Mouse (Mus musculus): ENCODE results near the gene Golph3. TPM values are rescaled to one million over a fixed set of nuclear protein-coding genes. Genes with fewer than 3 reads are reported as not detected.

Golph3 gene
- total RNA-seq, 2 experiments from 2014 or later = 66.2 to 78.0 TPM

DNA sequence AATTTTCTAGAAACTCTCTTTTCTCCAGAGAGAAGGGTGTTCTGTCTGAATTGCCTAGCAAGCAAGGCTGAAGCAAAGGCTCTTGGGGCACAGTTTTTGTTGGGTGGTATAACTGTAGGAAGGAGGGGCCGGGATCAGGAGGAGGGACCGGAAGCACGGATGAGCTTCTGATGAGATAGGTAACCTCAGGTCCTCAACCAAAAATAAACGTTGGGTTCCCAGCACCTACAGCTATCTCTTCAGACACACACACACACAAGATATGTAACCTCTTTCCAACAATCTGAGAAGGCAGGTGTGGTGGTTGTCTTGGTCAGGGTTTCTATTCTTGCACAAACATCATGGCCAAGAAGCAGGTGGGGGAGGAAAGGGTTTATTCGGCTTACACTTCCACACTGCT is 4.0 kb upstream of the Golph3 start:
- no peak for DNase-seq (ENCODE audit: low spot score in 2 of 2)

DNA sequence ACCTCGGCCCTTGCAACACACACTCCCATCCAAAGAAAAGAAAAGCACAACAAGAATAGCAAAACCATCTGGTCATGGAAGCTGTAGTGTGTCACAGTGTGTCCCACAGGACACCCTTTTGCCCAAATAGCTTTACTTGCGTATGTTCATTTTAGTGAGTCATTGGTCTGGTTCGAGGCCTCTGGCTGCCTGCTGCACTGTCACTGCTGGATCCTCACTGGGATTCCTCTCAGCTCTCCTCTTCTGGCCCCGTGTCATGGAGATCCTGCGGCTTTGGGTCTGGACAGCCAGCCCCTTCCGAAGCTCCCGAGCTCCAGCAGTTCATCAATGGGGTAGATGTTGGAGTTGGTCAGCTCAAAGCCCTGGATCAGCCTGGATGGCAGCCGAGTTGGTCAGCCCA is 2.8 kb upstream of the Golph3 start:
- DNase-seq (ENCODE audit: low spot score in 2 of 2) = no peak

- no peak for DNase-seq (ENCODE audit: low spot score in 2 of 2)
Measured at GRCm38 (mm10) chr15:12319889-12320288, 1.4 kb upstream of the Golph3 start.

DNA sequence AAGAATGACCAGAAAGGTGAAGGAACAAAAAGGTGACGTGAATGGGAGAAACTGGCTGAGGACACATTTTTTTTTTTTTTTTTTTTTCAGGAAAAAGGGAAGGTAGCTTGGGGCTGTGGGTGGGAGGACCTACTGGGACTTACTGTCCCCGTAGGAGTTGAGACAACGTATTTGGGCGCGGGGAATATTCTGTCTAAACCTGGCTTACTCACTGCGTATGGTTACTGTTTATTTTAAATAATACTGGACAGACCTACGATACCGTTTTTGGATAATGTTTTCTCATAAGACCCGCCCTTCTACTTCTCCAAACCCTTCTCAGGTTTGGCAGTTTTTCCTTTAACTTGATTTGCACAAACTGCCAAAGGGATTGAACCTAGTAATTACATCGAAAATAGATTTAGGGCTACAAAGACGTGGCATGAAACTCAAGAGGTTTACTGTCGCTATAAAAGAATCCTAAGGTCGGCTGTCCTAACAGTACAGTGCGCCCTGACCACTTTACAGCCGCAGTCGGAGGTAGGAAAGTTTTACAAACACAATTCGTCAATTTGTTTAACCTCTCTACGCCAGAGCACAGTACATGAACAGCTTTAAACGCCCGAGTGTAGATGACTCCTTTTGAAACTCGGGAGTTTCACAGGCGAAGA is 684 bp upstream of the Golph3 start:
- no peak for DNase-seq (ENCODE audit: low spot score in 2 of 2)

- peak; percentile 16 to 56 for DNase-seq (ENCODE audit: low spot score in 2 of 2)
Measured at GRCm38 (mm10) chr15:12321788-12322621, 755 bp downstream of the Golph3 start, which contains the start of gene 1810049J17Rik. Gene 1810049J17Rik (minus strand): TSS chr15:12321899.

- no peak for DNase-seq (ENCODE audit: low spot score in 2 of 2)
Measured at GRCm38 (mm10) chr15:12322676-12323402, 1.6 kb downstream of the Golph3 start.

GRCm38 (mm10) chr15:12324326-12324725 is 3.1 kb downstream of the Golph3 start:
- DNase-seq (ENCODE audit: low spot score in 2 of 2) = no peak

DNA sequence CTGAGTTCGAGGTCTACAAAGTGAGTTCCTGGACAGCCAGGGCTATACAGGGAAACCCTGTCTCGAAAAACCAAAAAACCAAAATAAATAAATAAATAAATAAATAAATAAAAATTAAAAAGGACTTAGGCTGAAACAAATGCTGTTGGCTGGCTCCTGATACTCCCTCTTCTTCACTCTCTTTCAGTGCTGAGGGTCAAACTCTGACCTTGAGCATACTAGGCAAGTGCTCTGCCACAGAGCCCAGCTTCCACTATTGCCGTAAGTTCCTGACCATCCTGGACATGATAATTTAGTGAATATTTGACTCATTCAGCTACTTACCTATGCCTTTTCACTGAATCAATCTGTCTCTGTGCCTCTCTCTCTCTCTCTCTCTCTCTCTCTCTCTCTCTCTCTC is 9.1 kb downstream of the Golph3 start:
- no peak for DNase-seq (ENCODE audit: low spot score in 2 of 2)

- DNase-seq (ENCODE audit: low spot score in 2 of 2) = no peak
Measured at GRCm38 (mm10) chr15:12330892-12331291, 9.6 kb downstream of the Golph3 start.

- DNase-seq (ENCODE audit: low spot score in 2 of 2) = no peak
Measured at GRCm38 (mm10) chr15:12331300-12331699, 10.1 kb downstream of the Golph3 start.

- no peak for DNase-seq (ENCODE audit: low spot score in 2 of 2)
Measured at GRCm38 (mm10) chr15:12334381-12334780, 13.1 kb downstream of the Golph3 start.

DNA sequence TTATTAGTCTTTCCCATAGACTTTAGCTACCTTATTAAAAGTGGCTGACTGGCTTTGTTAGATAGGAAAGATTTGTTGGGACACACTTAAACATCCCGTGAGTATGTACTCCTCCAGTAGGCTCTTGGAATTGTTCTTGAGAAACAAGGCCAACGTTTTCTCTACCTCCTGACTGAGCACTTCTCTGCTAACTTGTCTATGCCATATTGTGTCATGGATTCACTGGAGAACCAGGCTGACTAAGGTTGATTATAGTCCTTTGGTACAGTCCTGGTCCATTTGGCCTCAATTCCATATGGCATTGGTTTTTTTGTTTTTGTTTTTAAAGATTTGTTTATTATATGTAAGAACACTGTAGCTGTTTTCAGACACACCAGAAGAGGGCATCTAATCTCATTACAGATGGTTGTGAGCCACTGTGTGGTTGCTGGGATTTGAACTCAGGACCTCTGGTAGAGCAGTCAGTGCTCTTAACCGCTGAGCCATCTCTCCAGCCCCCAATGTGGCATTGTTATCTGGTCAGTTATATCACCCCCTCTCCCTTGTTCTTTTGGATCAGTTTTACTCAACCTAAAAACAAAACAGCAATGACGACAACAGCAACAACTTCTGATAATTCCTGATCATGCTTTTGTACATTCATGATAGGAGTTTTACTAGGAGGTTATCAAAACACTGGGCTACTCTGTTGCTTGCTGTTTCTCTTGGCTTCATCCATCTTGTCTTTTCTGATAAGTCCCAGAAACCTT is 16.0 kb downstream of the Golph3 start:
- no peak for DNase-seq (ENCODE audit: low spot score in 2 of 2)

- no peak for DNase-seq (ENCODE audit: low spot score in 2 of 2)
Measured at GRCm38 (mm10) chr15:12337779-12338137, 16.5 kb downstream of the Golph3 start.

GRCm38 (mm10) chr15:12340536-12341400 is 19.5 kb downstream of the Golph3 start:
- no peak for DNase-seq (ENCODE audit: low spot score in 2 of 2)

DNA sequence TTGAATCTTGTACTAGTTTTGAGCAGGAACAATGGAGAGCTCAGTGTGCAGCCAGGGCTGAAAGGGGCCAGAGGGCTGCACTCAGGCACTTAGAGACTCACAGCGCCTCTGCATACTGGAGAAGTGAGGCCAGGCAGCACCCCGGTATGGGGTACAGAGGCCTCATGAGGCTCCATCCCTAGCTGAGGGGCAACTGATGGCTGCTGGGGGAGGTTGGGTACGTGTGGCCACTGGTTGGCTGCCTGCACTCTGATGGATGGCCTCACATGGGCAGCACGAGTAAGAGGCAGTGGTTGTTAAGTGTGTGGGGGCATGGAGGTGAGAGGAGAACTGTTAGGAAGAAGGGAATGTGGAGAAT is 20.1 kb downstream of the Golph3 start:
- DNase-seq (ENCODE audit: low spot score in 2 of 2) = no peak

DNA sequence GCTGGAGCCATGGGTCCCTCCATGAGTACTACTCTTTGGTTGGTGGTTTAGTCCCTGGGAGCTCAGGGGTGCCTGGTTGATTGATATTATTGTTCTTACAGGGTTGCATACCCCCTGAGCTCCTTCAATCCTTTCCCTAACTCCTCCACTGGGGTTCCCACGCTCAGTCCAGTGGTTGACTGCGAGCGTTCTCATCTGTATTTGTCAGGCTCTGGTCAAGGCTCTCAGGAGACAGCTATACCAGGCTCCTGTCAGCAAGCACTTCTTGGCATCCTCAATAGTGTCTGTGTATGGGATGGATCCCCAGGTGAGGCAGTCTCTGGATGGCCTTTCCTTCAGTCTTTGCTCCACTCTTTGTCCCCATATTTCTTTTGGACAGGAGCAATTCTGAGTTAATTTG is 25.7 kb downstream of the Golph3 start:
- no peak for DNase-seq (ENCODE audit: low spot score in 2 of 2)

DNA sequence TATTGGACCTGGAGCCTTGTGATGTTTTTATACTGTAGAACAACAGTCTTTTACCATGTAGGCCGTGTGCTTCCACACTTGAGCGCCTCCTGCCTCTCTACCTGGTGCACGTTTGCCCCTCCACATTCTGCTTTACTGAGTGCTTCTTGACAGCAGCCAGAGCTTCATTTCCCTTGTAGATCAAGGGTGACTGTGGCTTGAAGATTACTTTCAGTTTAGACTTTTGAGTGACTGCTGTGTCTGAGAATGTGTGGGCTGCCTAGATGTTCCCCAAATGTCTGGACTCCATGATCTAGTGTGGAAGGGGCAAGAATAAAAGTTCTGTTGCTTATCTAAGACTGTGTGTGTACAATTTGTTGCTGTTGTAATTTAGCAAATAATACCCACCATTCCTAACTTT is 27.7 kb downstream of the Golph3 start:
- DNase-seq (ENCODE audit: low spot score in 2 of 2) = no peak

- no peak for DNase-seq (ENCODE audit: low spot score in 2 of 2)
Measured at GRCm38 (mm10) chr15:12349840-12350239, 28.6 kb downstream of the Golph3 start.

DNA sequence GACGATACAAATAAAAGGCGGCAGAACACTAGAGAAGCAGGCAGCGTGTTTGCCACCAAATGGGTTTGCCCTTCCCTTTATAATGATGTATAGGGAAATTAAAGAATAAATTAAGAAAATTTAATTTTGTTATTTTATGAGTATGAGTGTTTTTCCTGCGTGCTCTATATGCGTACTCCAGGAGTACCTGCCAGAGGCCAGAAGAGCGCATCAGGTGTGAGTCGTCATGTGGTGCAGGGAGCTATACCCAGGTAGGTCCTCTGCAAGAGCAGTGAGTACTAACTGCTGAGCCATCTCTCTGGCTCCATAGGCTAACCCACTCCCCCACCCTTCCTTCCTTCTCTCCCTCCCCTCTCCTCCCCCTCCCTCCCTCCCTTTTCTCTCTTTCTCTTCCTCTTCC is 30.2 kb downstream of the Golph3 start:
- no peak for DNase-seq (ENCODE audit: low spot score in 2 of 2)

DNA sequence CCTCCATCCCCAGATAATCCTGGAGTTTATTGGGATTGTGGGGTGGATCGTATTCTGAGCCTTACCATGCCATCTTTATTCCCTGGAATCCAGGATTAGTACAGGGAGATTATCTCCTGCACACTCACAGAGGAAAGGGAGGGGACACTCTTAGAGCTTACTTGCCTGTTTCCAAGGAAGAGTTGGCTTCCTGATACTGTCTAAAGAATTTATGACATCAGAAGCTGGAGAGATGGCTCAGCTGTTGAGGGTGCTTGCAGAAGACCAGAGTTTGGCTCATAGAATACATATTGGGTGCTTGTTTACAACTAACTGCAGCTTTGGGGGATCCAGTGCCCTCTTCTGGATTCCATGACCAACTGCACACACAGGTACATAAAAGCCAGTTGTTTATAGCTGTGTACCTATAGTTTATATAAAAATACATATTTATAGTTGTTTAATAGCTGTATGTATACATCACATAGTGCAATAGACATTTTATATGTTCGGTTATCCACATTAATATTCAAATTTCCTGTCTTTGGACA is 33.1 kb downstream of the Golph3 start:
- DNase-seq (ENCODE audit: low spot score in 2 of 2) = no peak
